Mouse (Mus musculus): Measurements from ENCODE around the gene Clybl. TPM values are rescaled to one million over a fixed set of nuclear protein-coding genes. Genes with fewer than 3 reads are reported as not detected.

The Clybl gene
- total and polyA plus RNA-seq, 2 experiments from 2014 or later, result 10.6 to 21.0 TPM

- no peak overlapping the region for H3K4me2 ChIP-seq (ENCODE audit: low read depth)
- H3K9me3 ChIP-seq (ENCODE audit: low read length), result no peaks in the 10 kb centered on the region
- H3K27ac ChIP-seq (ENCODE audit: low read depth, low read length), result no peak overlapping the region
- no peak for TF ChIP-seq CTCF (IDR thresholded peaks at IDR 0.05; ENCODE audit: low read depth)
- no peaks in the 10 kb centered on the region for H3K36me3 ChIP-seq (ENCODE audit: insufficient read depth)
- no peak for ATAC-seq
- no peak for DNase-seq
- H3K4me3 ChIP-seq (ENCODE audit: low read depth, low read length), result no peak overlapping the region
- no peaks in the 10 kb centered on the region for H3K27me3 ChIP-seq (ENCODE audit: insufficient read depth, low read length)
- WGBS, result 86% methylated on average over 8 of the region's 8 CpGs
- no peak overlapping the region for H3K9ac ChIP-seq
- H3K4me1 ChIP-seq (ENCODE audit: insufficient read depth), result peaks cover 5% of the 10 kb centered on the region; the same call in 1 of the 2 replicates
Observed at GRCm38 (mm10) chr14:122350766-122351165, 169.3 kb downstream of the Clybl start.

- DNase-seq, result no peak
- WGBS, result 85% methylated on average over 4 of the region's 4 CpGs
- Histone ChIP-seq H3K4me3 (ENCODE audit: low read depth, low read length) (no peak overlapping the region), H3K9me3 (ENCODE audit: low read length) (no peaks in the 10 kb centered on the region), H3K9ac (no peak overlapping the region), H3K27me3 (ENCODE audit: insufficient read depth, low read length) (peaks cover 5% of the 10 kb centered on the region; the same call in 1 of the 2 replicates), H3K4me2 (ENCODE audit: low read depth) (no peak overlapping the region), H3K27ac (ENCODE audit: low read depth, low read length) (no peak overlapping the region), H3K36me3 (ENCODE audit: insufficient read depth) (no peaks in the 10 kb centered on the region), H3K4me1 (ENCODE audit: insufficient read depth) (no peaks in the 10 kb centered on the region)
- no peak for TF ChIP-seq CTCF (IDR thresholded peaks at IDR 0.05; ENCODE audit: low read depth)
- ATAC-seq, result no peak
Observed at GRCm38 (mm10) chr14:122357316-122357715, 175.8 kb downstream of the Clybl start.

- WGBS, result 60% methylated on average over 3 of the region's 3 CpGs
- Histone ChIP-seq H3K27me3 (ENCODE audit: insufficient read depth, low read length) (peaks cover 5% of the 10 kb centered on the region; the same call in 1 of the 2 replicates), H3K4me1 (ENCODE audit: insufficient read depth) (no peaks in the 10 kb centered on the region), H3K4me2 (ENCODE audit: low read depth) (no peak overlapping the region), H3K9ac (no peak overlapping the region), H3K9me3 (ENCODE audit: low read length) (no peaks in the 10 kb centered on the region), H3K4me3 (ENCODE audit: low read depth, low read length) (no peak overlapping the region), H3K27ac (ENCODE audit: low read depth, low read length) (no peak overlapping the region), H3K36me3 (ENCODE audit: insufficient read depth) (no peaks in the 10 kb centered on the region)
- DNase-seq, result no peak
- TF ChIP-seq CTCF (IDR thresholded peaks at IDR 0.05; ENCODE audit: low read depth), result no peak
- peak; percentile 38; the same call in 1 of the 2 replicates for ATAC-seq
Observed at GRCm38 (mm10) chr14:122358592-122358991, 177.1 kb downstream of the Clybl start.

GRCm38 (mm10) chr14:122359136-122359905 lies 177.8 kb downstream of the Clybl start:
- Histone ChIP-seq H3K4me2 (ENCODE audit: low read depth) (no peak overlapping the region), H3K27ac (ENCODE audit: low read depth, low read length) (no peak overlapping the region), H3K9me3 (ENCODE audit: low read length) (no peaks in the 10 kb centered on the region), H3K9ac (no peak overlapping the region), H3K4me3 (ENCODE audit: low read depth, low read length) (no peak overlapping the region), H3K4me1 (ENCODE audit: insufficient read depth) (no peaks in the 10 kb centered on the region), H3K27me3 (ENCODE audit: insufficient read depth, low read length) (peaks cover 5% of the 10 kb centered on the region; the same call in 1 of the 2 replicates), H3K36me3 (ENCODE audit: insufficient read depth) (no peaks in the 10 kb centered on the region)
- no peak for TF ChIP-seq CTCF (IDR thresholded peaks at IDR 0.05; ENCODE audit: low read depth)
- no peak for DNase-seq
- no peak for ATAC-seq
- 47% methylated on average over 23 of the region's 23 CpGs for WGBS

GRCm38 (mm10) chr14:122361807-122362206 lies 180.3 kb downstream of the Clybl start:
- ATAC-seq (no peak), DNase-seq (no peak)
- H3K9ac ChIP-seq, result no peak overlapping the region
- WGBS, result 87% methylated on average over 9 of the region's 9 CpGs
- H3K27ac ChIP-seq (ENCODE audit: low read depth, low read length), result no peak overlapping the region
- H3K4me3 ChIP-seq (ENCODE audit: low read depth, low read length), result no peak overlapping the region
- no peaks in the 10 kb centered on the region for H3K4me1 ChIP-seq (ENCODE audit: insufficient read depth)
- peaks cover 5% of the 10 kb centered on the region; the same call in 1 of the 2 replicates for H3K27me3 ChIP-seq (ENCODE audit: insufficient read depth, low read length)
- H3K36me3 ChIP-seq (ENCODE audit: insufficient read depth), result no peaks in the 10 kb centered on the region
- H3K9me3 ChIP-seq (ENCODE audit: low read length), result no peaks in the 10 kb centered on the region
- H3K4me2 ChIP-seq (ENCODE audit: low read depth), result no peak overlapping the region
- TF ChIP-seq CTCF (IDR thresholded peaks at IDR 0.05; ENCODE audit: low read depth), result no peak

GRCm38 (mm10) chr14:122363156-122363555 lies 181.7 kb downstream of the Clybl start:
- no peak for ATAC-seq
- 15% methylated on average over 6 of the region's 6 CpGs for WGBS
- H3K36me3 ChIP-seq (ENCODE audit: insufficient read depth), result no peaks in the 10 kb centered on the region

GRCm38 (mm10) chr14:122364026-122364425 lies 182.5 kb downstream of the Clybl start:
- 92% methylated on average over 3 of the region's 3 CpGs for WGBS
- no peaks in the 10 kb centered on the region for H3K36me3 ChIP-seq (ENCODE audit: insufficient read depth)
- ATAC-seq, result no peak

More at GRCm38 (mm10) chr14:122363156-122363555, 181.7 kb downstream of the Clybl start:
- Histone ChIP-seq H3K9ac (no peak overlapping the region), H3K27me3 (ENCODE audit: insufficient read depth, low read length) (peaks cover 5% of the 10 kb centered on the region; the same call in 1 of the 2 replicates), H3K27ac (ENCODE audit: low read depth, low read length) (no peak overlapping the region), H3K4me2 (ENCODE audit: low read depth) (no peak overlapping the region), H3K4me3 (ENCODE audit: low read depth, low read length) (no peak overlapping the region), H3K9me3 (ENCODE audit: low read length) (no peaks in the 10 kb centered on the region), H3K4me1 (ENCODE audit: insufficient read depth) (no peaks in the 10 kb centered on the region)
- no peak for TF ChIP-seq CTCF (IDR thresholded peaks at IDR 0.05; ENCODE audit: low read depth)
- no peak for DNase-seq

More at GRCm38 (mm10) chr14:122364026-122364425, 182.5 kb downstream of the Clybl start:
- Histone ChIP-seq H3K4me2 (ENCODE audit: low read depth) (no peak overlapping the region), H3K9me3 (ENCODE audit: low read length) (no peaks in the 10 kb centered on the region), H3K27me3 (ENCODE audit: insufficient read depth, low read length) (peaks cover 2% of the 10 kb centered on the region; the same call in 1 of the 2 replicates), H3K4me1 (ENCODE audit: insufficient read depth) (no peaks in the 10 kb centered on the region), H3K9ac (no peak overlapping the region), H3K27ac (ENCODE audit: low read depth, low read length) (no peak overlapping the region), H3K4me3 (ENCODE audit: low read depth, low read length) (no peak overlapping the region)
- no peak for TF ChIP-seq CTCF (IDR thresholded peaks at IDR 0.05; ENCODE audit: low read depth)
- DNase-seq, result no peak

Measured in forebrain, postnatal 0 days (tissue).